Mouse (Mus musculus) MEL (cell line): ENCODE data around the gene Bglap. TPM values are rescaled to one million over a fixed set of nuclear protein-coding genes. Genes with fewer than 3 reads are reported as not detected.

Experiments used
- DNase-seq: peaks from one replicate; pipeline ENCODE4 v3.0.0; 2011; ENCODE audit warnings: low read depth, low spot score
- H3K27ac ChIP-seq: 2 replicates; pipeline ENCODE4 v1.5.1; 2012; ENCODE audit warnings: low read depth, mild to moderate bottlenecking, control low read depth, low read length, moderate library complexity; ENCODE audit not compliant: control insufficient read depth
- H3K27me3 ChIP-seq, 2 experiments: fragments of 150-350 bp in 1 of 2; sonication (generic) in 1 of 2; 2 replicates each; pipeline ENCODE4 v1.6.1; 2012; ENCODE audit warnings: low read length in 2 of 2, mild to moderate bottlenecking in 2 of 2, improper control_type of control experiment in 1 of 2, moderate library complexity in 1 of 2; ENCODE audit not compliant: insufficient read depth in 2 of 2, control insufficient read depth in 1 of 2
- H3K36me3 ChIP-seq, 2 experiments: 2 replicates each; pipeline ENCODE4 v1.6.1; 2012 to 2014; ENCODE audit warnings: low read length in 2 of 2, improper control_type of control experiment in 1 of 2, inconsistent platforms in 1 of 2, mild to moderate bottlenecking in 1 of 2; ENCODE audit not compliant: insufficient read depth in 2 of 2, control insufficient read depth in 1 of 2
- H3K4me1 ChIP-seq, 2 experiments: fragments of 150-350 bp in 1 of 2; sonication (generic) in 1 of 2; 2 replicates each; pipeline ENCODE4 v1.6.1; 2012; ENCODE audit warnings: low read length in 2 of 2, improper control_type of control experiment in 1 of 2, mild to moderate bottlenecking in 1 of 2; ENCODE audit not compliant: insufficient read depth in 2 of 2, control insufficient read depth in 1 of 2
- H3K4me3 ChIP-seq, 2 experiments: fragments of 150-350 bp in 1 of 2; sonication (generic) in 1 of 2; 2 replicates each; pipeline ENCODE4 v1.5.1; 2012; ENCODE audit warnings: low read depth in 2 of 2, low read length in 2 of 2, mild to moderate bottlenecking in 2 of 2, moderate library complexity in 2 of 2, control low read depth in 1 of 2, improper control_type of control experiment in 1 of 2; ENCODE audit not compliant: control insufficient read depth in 1 of 2, insufficient read depth in 1 of 2
- H3K79me2 ChIP-seq: 2 replicates; pipeline ENCODE4 v1.6.1; 2012; ENCODE audit warnings: mild to moderate bottlenecking, low read length, moderate library complexity; ENCODE audit not compliant: control insufficient read depth, poor library complexity, insufficient read depth
- H3K9ac ChIP-seq: 2 replicates; pipeline ENCODE4 v1.6.1; 2012; ENCODE audit warnings: low read depth, mild to moderate bottlenecking, control low read depth, low read length, moderate library complexity; ENCODE audit not compliant: control insufficient read depth, poor library complexity, severe bottlenecking
- H3K9me3 ChIP-seq: fragments of 150-350 bp; sonication (generic); replicated peaks from 2 replicates; pipeline ENCODE4 v1.6.1; 2012; ENCODE audit warnings: mild to moderate bottlenecking, low read length, improper control_type of control experiment, moderate library complexity; ENCODE audit not compliant: insufficient read depth
- CHD2 ChIP-seq: IDR thresholded peaks from 2 replicates; pipeline ENCODE4 v1.6.1; 2011; ENCODE audit warnings: low read length, improper control_type of control experiment
- E2F4 ChIP-seq: IDR thresholded peaks from 2 replicates; pipeline ENCODE4 v1.6.1; 2011; ENCODE audit warnings: low read depth, low read length, improper control_type of control experiment, borderline replicate concordance
- GABPA ChIP-seq: IDR thresholded peaks from 2 replicates; pipeline ENCODE4 v1.6.1; 2012; ENCODE audit warnings: low read depth, mild to moderate bottlenecking, inconsistent platforms, low read length, improper control_type of control experiment, moderate library complexity
- MAX ChIP-seq: IDR thresholded peaks from 2 replicates; pipeline ENCODE4 v1.6.1; 2011; ENCODE audit warnings: low read length, improper control_type of control experiment
- MEF2A ChIP-seq: IDR thresholded peaks from 2 replicates; pipeline ENCODE4 v1.6.1; 2014; ENCODE audit warnings: low read depth, mild to moderate bottlenecking, inconsistent platforms, low read length, improper control_type of control experiment; ENCODE audit not compliant: poor library complexity, insufficient replicate concordance, severe bottlenecking; ENCODE audit errors: extremely low read depth
- MXI1 ChIP-seq: IDR thresholded peaks from 2 replicates; pipeline ENCODE4 v1.6.1; 2011; ENCODE audit warnings: mild to moderate bottlenecking, low read depth, low read length, improper control_type of control experiment
- MYB ChIP-seq: IDR thresholded peaks from 2 replicates; pipeline ENCODE4 v1.6.1; 2011; ENCODE audit warnings: mild to moderate bottlenecking, low read depth, low read length, improper control_type of control experiment
- POLR2A ChIP-seq, 2 experiments: IDR thresholded peaks; 2 replicates each; pipeline ENCODE4 v1.6.1; 2011 to 2012; ENCODE audit warnings: low read length in 2 of 2, mild to moderate bottlenecking in 2 of 2, control low read depth in 1 of 2, improper control_type of control experiment in 1 of 2, low read depth in 1 of 2, moderate library complexity in 1 of 2; ENCODE audit not compliant: control insufficient read depth in 1 of 2, insufficient read depth in 1 of 2, poor library complexity in 1 of 2
- RCOR1 ChIP-seq: IDR thresholded peaks from 2 replicates; pipeline ENCODE4 v1.6.1; 2012; ENCODE audit warnings: low read depth, mild to moderate bottlenecking, inconsistent platforms, low read length, improper control_type of control experiment
- TBP ChIP-seq: IDR thresholded peaks from 2 replicates; pipeline ENCODE4 v1.8.0; 2011; ENCODE audit warnings: low read depth, low read length, improper control_type of control experiment
- TCF12 ChIP-seq: IDR thresholded peaks from 2 replicates; pipeline ENCODE4 v1.6.1; 2014; ENCODE audit warnings: low read depth, mild to moderate bottlenecking, inconsistent platforms, low read length, improper control_type of control experiment, moderate library complexity
- UBTF ChIP-seq: IDR thresholded peaks from 2 replicates; pipeline ENCODE4 v1.6.1; 2012; ENCODE audit warnings: low read depth, mild to moderate bottlenecking, inconsistent platforms, low read length, improper control_type of control experiment, moderate library complexity, borderline replicate concordance; ENCODE audit not compliant: insufficient read depth
- USF1 ChIP-seq: IDR thresholded peaks from 2 replicates; pipeline ENCODE4 v1.6.1; 2014; ENCODE audit warnings: low read depth, mild to moderate bottlenecking, inconsistent platforms, low read length, improper control_type of control experiment, moderate library complexity
- ZC3H11A ChIP-seq: IDR thresholded peaks from 2 replicates; pipeline ENCODE4 v1.6.1; 2012; ENCODE audit warnings: low read depth, mild to moderate bottlenecking, inconsistent platforms, low read length, improper control_type of control experiment
- ZKSCAN1 ChIP-seq: IDR thresholded peaks from 2 replicates; pipeline ENCODE4 v1.6.1; 2012; ENCODE audit warnings: low read depth, mild to moderate bottlenecking, inconsistent platforms, low read length, improper control_type of control experiment, moderate library complexity
- ZMIZ1 ChIP-seq: IDR thresholded peaks from 2 replicates; pipeline ENCODE4 v1.6.1; 2012; ENCODE audit warnings: low read depth, mild to moderate bottlenecking, inconsistent platforms, low read length, improper control_type of control experiment, moderate library complexity
- ZNF384 ChIP-seq: IDR thresholded peaks from 2 replicates; pipeline ENCODE4 v1.6.1; 2012; ENCODE audit warnings: low read depth, mild to moderate bottlenecking, inconsistent platforms, low read length, improper control_type of control experiment
- polyA plus RNA-seq, 2 experiments: library from polyadenylated mRNA; stranded (reverse) in 1 of 2; unstranded in 1 of 2; fragments of >175 nt in 1 of 2; fragments of >200 nt in 1 of 2; gene quantifications; 2 replicates each; pipeline versions ENCODE4 v1.2.1 to v1.2.4; 2012; ENCODE audit warnings: low replicate concordance in 2 of 2, low read depth in 1 of 2; ENCODE audit not compliant: insufficient read length in 2 of 2, insufficient read depth in 1 of 2, missing spikeins in 1 of 2
- total RNA-seq: library from RNA; depleted of rRNA; stranded (reverse); fragments of 300-350 nt; gene quantifications from 2 replicates; pipeline ENCODE4 v1.2.3, GENCODE M21; 2012

Bglap gene
- total and polyA plus RNA-seq, 3 experiments: 0.17 TPM; not detected in 2

DNA sequence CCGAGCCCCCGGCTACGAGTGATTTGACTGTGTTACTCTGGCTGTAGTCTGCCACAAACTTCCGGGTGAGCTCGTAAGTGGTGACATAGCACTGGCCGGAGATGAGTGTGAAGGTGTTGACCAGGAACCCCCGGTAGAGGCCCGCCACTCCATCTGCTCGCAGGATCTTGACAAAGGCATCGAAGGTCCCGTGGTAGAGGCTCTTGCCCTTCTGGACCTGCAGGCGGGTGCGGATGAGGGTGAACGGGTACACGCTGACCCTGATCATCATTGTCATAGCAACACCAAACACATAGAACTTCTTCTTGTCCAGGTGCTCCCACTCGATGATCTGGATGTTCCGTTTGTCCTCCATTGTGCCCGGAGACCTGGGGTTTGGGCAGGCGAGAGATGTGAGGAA lies 36.5 kb upstream of the Bglap start:
- H3K4me1 ChIP-seq: peaks cover 0 to 20% of the 10 kb centered on the region in 2 experiments; a peak in 3 of 4 replicates
- H3K27ac ChIP-seq: no peak overlapping the region
- TF ChIP-seq ZKSCAN1: no peak
- TF ChIP-seq ZMIZ1: no peak

DNA sequence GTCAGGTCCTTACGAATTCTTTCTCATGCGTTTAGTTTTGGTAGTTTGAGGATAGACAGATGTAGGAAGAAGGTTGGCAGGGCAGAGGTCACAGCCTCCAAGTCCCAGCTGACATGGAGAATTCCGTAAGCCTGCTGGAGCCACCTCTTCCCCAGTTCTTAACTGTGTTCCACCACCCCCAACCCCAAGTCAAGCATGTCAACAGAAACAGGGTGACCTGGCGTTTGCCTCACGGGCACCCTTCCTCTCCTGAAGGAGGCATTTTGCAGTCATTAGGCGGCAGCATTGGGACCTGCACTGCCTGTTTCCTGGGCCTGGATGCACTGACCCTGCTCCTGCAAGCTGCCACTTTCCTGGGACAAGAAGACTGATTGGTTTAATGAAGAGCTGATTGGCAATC lies 33.8 kb upstream of the Bglap start:
- Histone ChIP-seq H3K9ac (no peak overlapping the region), H3K79me2 (peaks cover 9% of the 10 kb centered on the region; the same call in 1 of the 2 replicates), H3K4me1 (0 out of 4 replicates have a peak, but pooled peaks cover 0 to 11% of the 10 kb centered on the region in 2 experiments), H3K4me3 (no peak overlapping the region), H3K36me3 (peaks cover 0 to 9% of the 10 kb centered on the region in 2 experiments; a peak in 2 of 4 replicates), H3K9me3 (no peaks in the 10 kb centered on the region), H3K27me3 (no peaks in the 10 kb centered on the region), H3K27ac (no peak overlapping the region)
- no peak for DNase-seq
- TF ChIP-seq TBP: no peak
- no peak for TF ChIP-seq POLR2A (IDR thresholded peaks at IDR 0.05; ENCODE audit: control insufficient read depth in 1 of 2, insufficient read depth in 1 of 2, low read depth in 1 of 2, low read length in 2 of 2, poor library complexity in 1 of 2)
- TF ChIP-seq ZKSCAN1: no peak
- TF ChIP-seq E2F4: no peak
- TF ChIP-seq MYB: no peak
- TF ChIP-seq MXI1: no peak
- no peak for TF ChIP-seq MEF2A
- TF ChIP-seq MAX: no peak
- TF ChIP-seq TCF12: no peak
- no peak for TF ChIP-seq ZNF384
- TF ChIP-seq UBTF: no peak
- TF ChIP-seq CHD2: no peak
- no peak for TF ChIP-seq ZMIZ1
- TF ChIP-seq RCOR1: no peak
- no peak for TF ChIP-seq GABPA
- no peak for TF ChIP-seq ZC3H11A
- no peak for TF ChIP-seq USF1

More for the DNA sequence above, 36.5 kb upstream of the Bglap start:
- no peaks in the 10 kb centered on the region for H3K9me3 ChIP-seq
- no peak overlapping the region for H3K9ac ChIP-seq
- no peak for DNase-seq
- H3K79me2 ChIP-seq: peaks cover 23% of the 10 kb centered on the region
- no peak overlapping the region for H3K4me3 ChIP-seq
- H3K36me3 ChIP-seq: peaks cover 8 to 9% of the 10 kb centered on the region in 2 experiments; a peak in 3 of 4 replicates
- H3K27me3 ChIP-seq: no peaks in the 10 kb centered on the region
